Mouse (Mus musculus) forebrain, embryonic 11.5 days (tissue): ENCODE measurements around the gene Slc27a1. TPM values are rescaled to one million over a fixed set of nuclear protein-coding genes. Genes with fewer than 3 reads are reported as not detected.

ENCODE experiments used
- ATAC-seq: fragments of 200-750 bp; cut with Nextera tagmentation; replicated peaks from 2 replicates; pipeline ENCODE4 v1.8.0; 2017; ENCODE audit warnings: moderate TSS enrichment; ENCODE audit not compliant: low FRiP score
- DNase-seq: peaks from one replicate; pipeline ENCODE4 v3.0.0-alpha.2; 2017; ENCODE audit warnings: low spot score
- H3K27ac ChIP-seq: fragments of 300-500 bp; sonication (generic); 2 replicates; pipeline ENCODE4 v1.5.1; 2014; ENCODE audit warnings: low read depth, low read length
- H3K27me3 ChIP-seq: fragments of 300-500 bp; sonication (generic); 2 replicates; pipeline ENCODE4 v1.6.1; 2014; ENCODE audit warnings: mild to moderate bottlenecking, low read length, mixed read lengths; ENCODE audit not compliant: control insufficient read depth, insufficient read depth
- H3K36me3 ChIP-seq: fragments of 300-500 bp; sonication (generic); 2 replicates; pipeline ENCODE4 v1.6.1; 2014; ENCODE audit warnings: mild to moderate bottlenecking, low read length, moderate library complexity, mixed read lengths; ENCODE audit not compliant: control insufficient read depth, insufficient read depth
- H3K4me1 ChIP-seq: fragments of 300-500 bp; sonication (generic); replicated peaks from 2 replicates; pipeline ENCODE4 v1.6.1; 2014; ENCODE audit warnings: low read length, mixed read lengths; ENCODE audit not compliant: control insufficient read depth, insufficient read depth
- H3K4me2 ChIP-seq: fragments of 300-500 bp; sonication (generic); 2 replicates; pipeline ENCODE4 v1.6.1; 2014; ENCODE audit warnings: low read depth, mild to moderate bottlenecking, low read length, moderate library complexity, mixed read lengths; ENCODE audit not compliant: severe bottlenecking
- H3K4me3 ChIP-seq: fragments of 300-500 bp; sonication (generic); 2 replicates; pipeline ENCODE4 v1.5.1; 2014; ENCODE audit warnings: low read depth, low read length
- H3K9ac ChIP-seq: fragments of 300-500 bp; sonication (generic); 2 replicates; pipeline ENCODE4 v1.6.1; 2014; ENCODE audit warnings: low read length
- H3K9me3 ChIP-seq: fragments of 300-500 bp; sonication (generic); 2 replicates; pipeline ENCODE4 v1.6.1; 2016; ENCODE audit warnings: low read length, mixed read lengths; ENCODE audit not compliant: control insufficient read depth
- WGBS: fragments of 180-500 bp; shearing (Covaris S2); extraction: QIAGEN DNeasy Blood & Tissue Kit; methylation state at CpG from one replicate; pipeline ENCODE4 v1.1.7; 2014; 5-methylcytosine and 5-hydroxymethylcytosine counted together
- polyA plus RNA-seq: library from polyadenylated mRNA; unstranded; fragments of >200 nt; fragmentation: Nextera tagmentation; extraction: Ambion mirVana; gene quantifications from 2 replicates; pipeline ENCODE4 v1.2.1, GENCODE M21; 2014

The Slc27a1 gene
- polyA plus RNA-seq, 1 experiment from 2014 or later: 18.4 TPM

GRCm38 (mm10) chr8:71586891-71587290 is 18.2 kb downstream of the Slc27a1 start:
- WGBS: 85% methylated on average over 2 of the region's 2 CpGs
- Histone ChIP-seq H3K9me3 (no peaks in the 10 kb centered on the region), H3K4me2 (no peak overlapping the region), H3K27ac (no peak overlapping the region), H3K36me3 (no peaks in the 10 kb centered on the region), H3K27me3 (no peaks in the 10 kb centered on the region; the same call in 1 of the 2 replicates), H3K9ac (no peak overlapping the region), H3K4me1 (peaks cover 4% of the 10 kb centered on the region; the same call in 1 of the 2 replicates), H3K4me3 (no peak overlapping the region)
- ATAC-seq: no peak
- peak; percentile 80 for DNase-seq

- Histone ChIP-seq H3K4me2 (no peak overlapping the region), H3K4me1 (peaks cover 9% of the 10 kb centered on the region), H3K9ac (no peak overlapping the region), H3K36me3 (no peaks in the 10 kb centered on the region), H3K27ac (no peak overlapping the region), H3K27me3 (no peaks in the 10 kb centered on the region; the same call in 1 of the 2 replicates), H3K4me3 (no peak overlapping the region), H3K9me3 (no peaks in the 10 kb centered on the region)
- DNase-seq: no peak
- 77% methylated on average over 3 of the region's 3 CpGs for WGBS
- ATAC-seq: no peak
Measured at GRCm38 (mm10) chr8:71588762-71589161, 20.1 kb downstream of the Slc27a1 start.

GRCm38 (mm10) chr8:71591017-71591416 is 22.3 kb downstream of the Slc27a1 start:
- H3K4me1 ChIP-seq: peaks cover 9% of the 10 kb centered on the region
- H3K36me3 ChIP-seq: no peaks in the 10 kb centered on the region
- DNase-seq (no peak), ATAC-seq (no peak)
- H3K9me3 ChIP-seq: no peaks in the 10 kb centered on the region
- H3K27ac ChIP-seq: no peak overlapping the region
- peak overlapping the region; percentile 90 for H3K4me3 ChIP-seq
- peak overlapping the region; percentile 96 for H3K4me2 ChIP-seq
- 23% methylated on average over 5 of the region's 5 CpGs for WGBS
- peak overlapping the region; percentile 96 for H3K9ac ChIP-seq
- H3K27me3 ChIP-seq: no peaks in the 10 kb centered on the region; the same call in 1 of the 2 replicates

GRCm38 (mm10) chr8:71591471-71592373 is 23.0 kb downstream of the Slc27a1 start, which contains the start of gene Pgls:
Gene Pgls, plus strand, starts transcription at chr8:71592176.
- Histone ChIP-seq H3K4me3 (peak within 1 kb of the TSS; percentile 90), H3K27me3 (no peaks in the 10 kb centered on the region; the same call in 1 of the 2 replicates), H3K36me3 (no peaks in the 10 kb centered on the region), H3K9ac (peak within 1 kb of the TSS; percentile 96), H3K4me1 (peaks cover 9% of the 10 kb centered on the region), H3K4me2 (peak within 1 kb of the TSS; percentile 96), H3K27ac (peak within 1 kb of the TSS; percentile 95), H3K9me3 (no peaks in the 10 kb centered on the region)
- WGBS: under 1% methylated on average over 71 of the region's 71 CpGs
- peak; percentile 97 for DNase-seq
- peak; percentile 90 for ATAC-seq

GRCm38 (mm10) chr8:71592374-71593170 is 23.9 kb downstream of the Slc27a1 start:
- DNase-seq: no peak
- Histone ChIP-seq H3K9me3 (no peaks in the 10 kb centered on the region), H3K4me2 (peak overlapping the region; percentile 96), H3K4me1 (peaks cover 9% of the 10 kb centered on the region), H3K4me3 (peak overlapping the region; percentile 90), H3K36me3 (no peaks in the 10 kb centered on the region), H3K27me3 (no peaks in the 10 kb centered on the region; the same call in 1 of the 2 replicates), H3K27ac (peak overlapping the region; percentile 95), H3K9ac (peak overlapping the region; percentile 96)
- WGBS: 6% methylated on average over 60 of the region's 60 CpGs
- ATAC-seq: peak; percentile 68

GRCm38 (mm10) chr8:71593556-71594323 is 25.1 kb downstream of the Slc27a1 start:
- WGBS: 95% methylated on average over 8 of the region's 8 CpGs
- ATAC-seq (no peak), DNase-seq (peak; percentile 48)
- Histone ChIP-seq H3K9ac (peak overlapping the region; percentile 96; the same call in 1 of the 2 replicates), H3K27me3 (no peaks in the 10 kb centered on the region; the same call in 1 of the 2 replicates), H3K4me3 (no peak overlapping the region; the same call in 1 of the 2 replicates), H3K4me1 (peaks cover 9% of the 10 kb centered on the region), H3K27ac (no peak overlapping the region), H3K36me3 (no peaks in the 10 kb centered on the region), H3K4me2 (no peak overlapping the region; the same call in 1 of the 2 replicates), H3K9me3 (no peaks in the 10 kb centered on the region)

- 91% methylated on average over 4 of the region's 4 CpGs for WGBS
- Histone ChIP-seq H3K36me3 (no peaks in the 10 kb centered on the region), H3K27me3 (no peaks in the 10 kb centered on the region; the same call in 1 of the 2 replicates), H3K9me3 (no peaks in the 10 kb centered on the region), H3K4me3 (no peak overlapping the region), H3K27ac (no peak overlapping the region), H3K4me1 (peaks cover 9% of the 10 kb centered on the region), H3K9ac (no peak overlapping the region), H3K4me2 (no peak overlapping the region)
- DNase-seq: no peak
- ATAC-seq: no peak
Measured at GRCm38 (mm10) chr8:71594324-71594722, 25.6 kb downstream of the Slc27a1 start.

- H3K4me1 ChIP-seq: peaks cover 9% of the 10 kb centered on the region
Measured at GRCm38 (mm10) chr8:71595862-71596261, 27.2 kb downstream of the Slc27a1 start.

More at GRCm38 (mm10) chr8:71595862-71596261, 27.2 kb downstream of the Slc27a1 start:
- no peak overlapping the region for H3K27ac ChIP-seq
- no peak overlapping the region for H3K4me2 ChIP-seq
- H3K27me3 ChIP-seq: peaks cover 2% of the 10 kb centered on the region; the same call in 1 of the 2 replicates
- no peaks in the 10 kb centered on the region for H3K36me3 ChIP-seq
- 9% methylated on average over 27 of the region's 27 CpGs for WGBS
- H3K9me3 ChIP-seq: no peaks in the 10 kb centered on the region
- no peak overlapping the region for H3K4me3 ChIP-seq
- ATAC-seq (peak; percentile 38), DNase-seq (peak; percentile 94)
- H3K9ac ChIP-seq: no peak overlapping the region
